ENCODE assay signal across 8 mouse cellular contexts in the genomic region with DNA sequence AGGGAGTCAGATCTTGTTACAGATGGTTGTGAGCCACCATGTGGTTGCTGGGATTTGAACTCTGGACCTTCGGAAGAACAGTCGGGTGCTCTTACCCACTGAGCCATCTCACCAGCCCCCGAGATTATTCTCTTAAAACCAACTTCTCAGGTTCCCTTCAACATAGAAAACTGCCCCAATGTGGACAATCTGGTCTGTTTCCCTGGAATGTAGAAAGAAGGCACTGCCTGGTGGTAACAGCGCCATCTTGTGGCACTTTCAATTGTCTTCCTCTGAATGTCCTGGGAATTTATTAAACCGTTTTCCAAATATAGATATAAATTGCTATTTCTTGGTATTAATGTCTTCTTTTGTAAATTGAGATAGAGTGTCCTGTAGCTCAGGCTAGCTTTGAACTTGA. TPM values are rescaled to one million over a fixed set of nuclear protein-coding genes. Genes with fewer than 3 reads are reported as not detected.
DNase-seq lines count a peak whose midpoint lies in the region; ATAC-seq and TF ChIP-seq lines count a peak whose summit lies in the region.

No protein-coding gene starts in this region.

- no peak overlapping the region for H3K9ac ChIP-seq in stomach, postnatal 0 days (ENCODE audit: low read length)

- TF ChIP-seq EP300 in stomach, postnatal 0 days (optimal IDR thresholded peaks at IDR 0.05) = no peak

- no peak for ATAC-seq in stomach, postnatal 0 days (ENCODE audit: low FRiP score, low TSS enrichment)

- no peaks in the 10 kb centered on the region for H3K27me3 ChIP-seq in stomach, postnatal 0 days (ENCODE audit: control insufficient read depth, insufficient read depth, low read length)

- peak; percentile 57 for TF ChIP-seq CTCF in lung, adult 2 months (IDR thresholded peaks at IDR 0.05; ENCODE audit: insufficient read depth, low read length)
- peak; percentile 87 for TF ChIP-seq CTCF in stomach, postnatal 0 days (IDR thresholded peaks at IDR 0.05; ENCODE audit: low read depth)

- TF ChIP-seq POLR2A in lung, adult 2 months (IDR thresholded peaks at IDR 0.05; ENCODE audit: borderline replicate concordance, extremely low read depth, low read depth, low read length) = no peak

- peak; percentile 61 for DNase-seq in gastrocnemius, adult 18-20 months (ENCODE audit: low spot score)
- no peak for DNase-seq in gastrocnemius, postnatal 25 days
- DNase-seq in 3134 (ENCODE audit: extremely low read depth, insufficient read length, low spot score) (peak; percentile 42), adipocyte (ENCODE audit: low spot score) (peak; percentile 85)
- peak; percentile 80 for DNase-seq in embryo, embryonic 10.5 days (ENCODE audit: low spot score)
- DNase-seq in kidney, postnatal 14 days = peak; percentile 66
- DNase-seq in lung, adult 2 months = peak; percentile 46
- peak; percentile 61 for DNase-seq in stomach, postnatal 0 days (ENCODE audit: low spot score)

- no peaks in the 10 kb centered on the region for H3K9me3 ChIP-seq in stomach, postnatal 0 days (ENCODE audit: control insufficient read depth, low read length)

- H3K36me3 ChIP-seq in stomach, postnatal 0 days (ENCODE audit: control insufficient read depth, insufficient read depth, low read length) = no peaks in the 10 kb centered on the region

- no peak overlapping the region for H3K27ac ChIP-seq in stomach, postnatal 0 days (replicated peaks)

- no peak overlapping the region for H3K4me3 ChIP-seq in lung, adult 2 months (replicated peaks; ENCODE audit: extremely low read depth, low read depth, low read length)
- H3K4me3 ChIP-seq in stomach, postnatal 0 days (ENCODE audit: low read depth, low read length) = no peak overlapping the region

- H3K4me1 ChIP-seq in lung, adult 2 months (ENCODE audit: control insufficient read depth, insufficient read depth, low read length) = no peaks in the 10 kb centered on the region
- H3K4me1 ChIP-seq in stomach, postnatal 0 days (replicated peaks; ENCODE audit: control insufficient read depth, insufficient read depth) = no peaks in the 10 kb centered on the region

- H3K4me2 ChIP-seq in stomach, postnatal 0 days (replicated peaks; ENCODE audit: low read depth) = no peak overlapping the region

- WGBS in lung, adult 2 months = 34% methylated on average over 5 of the region's 5 CpGs
- 42% methylated on average over 5 of the region's 5 CpGs for WGBS in stomach, postnatal 0 days

RNA-seq across cellular contexts. Expression of a gene that starts 4.0 kb away (rescaled TPM):
- total RNA-seq in gastrocnemius, adult 18-20 months (2021) = not detected
- total RNA-seq in gastrocnemius, postnatal 25 days (2021) = not detected
- polyA plus RNA-seq in lung, adult 2 months (2012; rRNA removed) = 0.25 and 5.1 TPM in 2 replicates
- polyA plus RNA-seq in stomach, postnatal 0 days (2015; fragmentation: Nextera tagmentation; extraction: Ambion mirVana) = 8.7 and 10.6 TPM in 2 replicates

RNA-seq across cellular contexts. Expression of a gene that starts 31.6 kb away (rescaled TPM):
- 100 to 1,000 TPM in 1 of 2 experiments, 10 to 100 TPM in 1; 94.8 to 115 TPM for total RNA-seq in gastrocnemius, adult 18-20 months (2021)
- total RNA-seq in gastrocnemius, postnatal 25 days (2021) = 10 to 100 TPM; 44.4 to 45.9 TPM
- polyA plus RNA-seq in lung, adult 2 months (2012; rRNA removed) = 114 and 144 TPM in 2 replicates
- 26.0 and 29.9 TPM in 2 replicates for polyA plus RNA-seq in stomach, postnatal 0 days (2015; fragmentation: Nextera tagmentation; extraction: Ambion mirVana)
